Mouse (Mus musculus) urinary bladder, postnatal 4 days (tissue): ENCODE data around the gene Flt3.

Experiments
- DNase-seq, 2 experiments: peaks; one replicate each; pipeline ENCODE4 v3.0.0; 2021 to 2022; ENCODE audit warnings: low spot score in 2 of 2

Gene Flt3

DNA sequence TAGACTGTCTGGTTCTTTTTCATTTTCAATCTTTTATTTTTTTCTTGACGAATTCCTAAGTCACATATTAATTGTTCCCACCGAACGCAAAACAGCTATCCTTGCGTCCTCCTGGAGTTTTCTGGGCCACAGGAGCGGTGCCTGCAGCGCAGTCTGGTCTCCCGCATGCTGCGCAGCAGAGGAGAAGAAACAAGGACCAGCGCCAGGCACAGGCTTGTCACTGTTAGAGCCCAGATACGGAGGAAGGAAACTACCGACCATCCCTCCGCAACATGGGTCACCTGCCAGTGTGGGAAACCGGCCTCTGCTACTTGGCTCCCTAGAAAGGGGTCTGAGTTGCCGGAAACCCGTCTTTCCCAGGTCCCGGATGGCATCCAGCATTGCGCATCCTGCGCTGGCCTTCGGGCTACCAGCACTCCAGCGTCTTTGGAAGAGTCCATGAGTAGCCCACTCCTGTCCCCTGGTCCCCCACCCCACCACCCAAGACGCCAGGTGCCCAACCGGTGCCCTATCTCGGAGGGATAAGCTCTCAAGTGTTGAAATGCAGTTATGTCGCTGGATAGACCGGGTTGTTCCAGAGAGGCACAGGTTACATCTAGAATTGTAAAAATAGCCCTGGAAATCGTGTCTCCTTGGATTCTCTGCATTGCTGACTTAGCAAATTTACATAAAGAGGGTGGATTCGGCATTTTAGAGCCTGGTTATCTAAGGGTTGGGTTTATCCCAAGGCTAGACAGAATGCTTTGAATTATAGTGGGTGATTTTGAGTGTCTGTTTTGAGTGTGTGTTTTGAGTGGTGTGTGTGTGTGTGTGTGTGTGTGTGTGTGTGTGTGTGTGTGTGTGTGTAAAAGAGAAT lies 87.2 kb downstream of the Flt3 start:
- no peak for DNase-seq

GRCm38 (mm10) chr5:147309786-147310185 lies 90.5 kb downstream of the Flt3 start:
- no peak for DNase-seq

DNA sequence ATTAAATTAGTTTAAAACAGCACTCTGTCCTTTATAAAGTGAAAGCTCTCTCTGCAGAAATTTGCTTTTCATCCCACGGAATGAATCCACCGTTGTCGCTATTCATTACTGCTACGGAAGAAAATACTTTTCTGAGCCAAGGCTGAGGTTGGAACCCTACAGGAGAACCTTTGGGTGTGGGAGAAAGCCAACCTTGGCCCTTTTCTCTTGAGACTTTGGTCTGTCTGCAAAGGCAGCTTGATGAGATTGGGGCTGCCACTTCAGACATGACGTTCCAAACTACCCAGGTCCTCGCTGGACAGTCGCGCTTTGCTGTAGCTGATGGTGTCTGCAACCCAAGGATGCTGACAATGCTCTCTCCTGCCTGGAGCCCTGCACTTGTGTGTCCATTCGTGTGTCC lies 91.8 kb downstream of the Flt3 start:
- DNase-seq: no peak

GRCm38 (mm10) chr5:147307398-147307785 lies 92.9 kb downstream of the Flt3 start:
- DNase-seq: no peak

GRCm38 (mm10) chr5:147306638-147307397 lies 93.5 kb downstream of the Flt3 start, which contains the start of gene Cdx2:
TSS of gene Cdx2 (minus strand) at chr5:147307270.
- DNase-seq: no peak

DNA sequence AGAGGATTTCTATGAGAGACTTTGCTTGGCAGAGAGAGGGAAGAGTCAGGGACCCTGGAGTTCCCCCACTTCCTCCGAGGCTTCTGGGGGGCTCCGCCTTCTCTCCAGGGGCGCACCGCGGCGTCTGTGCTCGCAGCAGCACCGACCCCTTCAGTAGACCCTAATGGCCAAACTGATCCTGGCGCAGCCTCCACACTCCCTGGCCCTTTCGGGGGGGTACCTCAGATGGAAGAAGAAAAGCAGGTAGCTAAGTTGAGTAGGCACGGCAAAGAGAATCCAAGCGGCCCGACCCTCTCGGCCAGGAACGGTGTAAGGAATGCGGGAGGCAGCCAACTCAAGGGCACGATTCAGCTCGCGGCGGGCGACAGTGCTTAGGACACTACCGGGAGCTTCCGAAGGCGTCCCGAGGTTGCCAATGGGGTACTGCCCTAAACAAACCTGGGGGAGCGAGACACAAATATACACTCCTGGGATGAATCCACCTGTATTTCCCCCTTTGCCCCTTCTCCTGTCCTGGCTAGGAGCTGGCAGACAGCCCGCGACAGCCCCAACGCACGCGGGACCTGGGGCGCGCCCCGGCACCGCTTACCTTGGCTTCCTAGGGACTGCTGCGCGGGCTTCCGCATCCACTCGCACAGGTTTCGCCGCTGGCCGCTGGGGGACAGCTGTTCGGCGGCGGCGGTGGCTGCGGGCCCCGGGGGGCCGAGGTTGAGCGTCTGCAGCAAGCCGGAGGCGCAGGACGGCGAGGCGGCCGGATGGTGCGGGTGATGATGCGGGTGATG lies 94.2 kb downstream of the Flt3 start:
- DNase-seq: no peak

- no peak for DNase-seq
Observed at GRCm38 (mm10) chr5:147305166-147305565, 95.1 kb downstream of the Flt3 start.

- no peak for DNase-seq
Observed at GRCm38 (mm10) chr5:147304276-147305155, 95.8 kb downstream of the Flt3 start.

DNA sequence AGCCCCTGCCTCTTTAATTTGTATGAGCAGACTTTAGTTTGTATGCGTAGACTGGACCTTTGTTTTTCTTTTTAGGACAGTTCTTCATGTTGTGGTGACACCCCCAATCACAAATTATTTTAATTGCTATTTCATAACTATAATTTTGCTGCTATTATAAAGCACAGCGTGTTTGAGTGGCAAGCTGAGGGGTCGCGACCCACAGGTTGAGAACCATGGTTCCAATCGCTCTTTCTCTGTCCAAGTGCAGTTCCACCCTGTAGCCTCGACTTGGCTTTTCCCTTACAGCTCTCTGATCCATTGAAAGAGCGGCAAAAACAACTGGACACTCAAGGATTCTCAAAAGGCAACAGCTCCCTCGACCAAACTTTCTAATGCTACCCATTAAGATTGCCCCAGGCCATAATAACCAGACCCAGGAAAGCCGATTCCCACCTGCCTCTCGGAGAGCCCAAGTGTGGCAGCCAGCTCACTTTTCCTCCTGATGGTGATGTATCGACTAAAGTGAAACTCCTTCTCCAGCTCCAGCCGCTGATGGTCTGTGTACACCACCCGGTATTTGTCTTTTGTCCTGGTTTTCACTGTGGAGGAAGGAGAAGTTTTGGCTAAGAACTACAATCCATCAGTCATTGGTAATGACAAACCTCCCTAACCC lies 97.4 kb downstream of the Flt3 start:
- DNase-seq: no peak

- no peak for DNase-seq
Observed at GRCm38 (mm10) chr5:147302141-147302540, 98.1 kb downstream of the Flt3 start.

GRCm38 (mm10) chr5:147301781-147302070 lies 98.6 kb downstream of the Flt3 start:
- DNase-seq: no peak

- no peak for DNase-seq
Observed at GRCm38 (mm10) chr5:147300917-147301780, 99.1 kb downstream of the Flt3 start.

DNA sequence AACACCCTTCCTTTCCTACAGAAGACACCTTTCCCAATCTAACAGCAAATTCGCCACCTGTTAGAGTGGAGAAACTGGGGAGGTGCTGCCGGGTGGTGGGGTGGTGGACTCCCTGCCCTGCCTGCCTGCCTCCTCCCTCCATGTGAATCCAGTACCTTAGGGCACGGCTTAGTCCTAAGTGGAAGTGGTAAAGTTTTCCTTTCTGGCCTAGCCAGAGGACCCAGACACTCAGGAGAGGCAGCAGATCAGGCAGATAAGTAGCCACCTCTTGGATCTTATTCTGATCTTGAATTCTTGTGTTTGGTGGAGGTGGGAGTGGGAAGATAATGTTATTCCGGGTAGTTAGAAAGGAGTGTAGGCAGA lies 100.3 kb downstream of the Flt3 start:
- no peak for DNase-seq

DNA sequence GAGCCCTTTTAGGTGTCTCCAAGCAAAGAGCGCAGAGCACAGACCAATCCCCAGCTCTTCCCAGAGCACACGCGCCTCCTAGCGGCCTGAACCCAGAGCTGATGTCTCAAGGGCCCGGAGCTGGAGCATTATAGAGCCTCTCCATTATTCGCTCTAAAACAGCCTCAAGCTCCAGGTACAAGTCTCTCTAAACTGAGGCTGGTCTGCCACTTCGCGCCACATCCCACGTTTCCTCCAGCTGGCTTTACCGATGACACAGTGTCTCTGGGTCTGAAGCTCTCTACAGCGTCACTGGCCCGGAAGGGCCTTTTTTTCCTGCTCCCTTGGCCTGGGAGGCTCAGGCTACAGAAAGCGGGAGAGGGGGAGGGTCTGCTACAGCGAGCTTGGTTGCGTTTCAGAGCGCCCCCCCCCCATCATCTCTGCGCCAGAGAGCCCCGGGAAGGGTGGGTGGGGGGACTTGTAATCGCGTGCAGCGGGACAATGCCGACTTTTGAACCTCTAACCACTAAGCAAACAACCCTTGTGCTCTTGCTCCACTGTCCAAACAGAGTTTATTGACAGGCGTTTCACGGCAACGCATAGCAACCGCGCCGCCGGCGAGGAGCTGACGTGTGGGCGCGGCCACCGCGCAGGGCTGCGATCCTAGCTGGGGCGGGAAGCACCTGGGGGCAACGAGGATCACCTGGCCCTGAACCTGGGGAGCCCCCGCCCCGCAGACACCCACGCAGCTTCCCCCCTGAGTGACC lies 100.9 kb downstream of the Flt3 start:
- no peak for DNase-seq

- no peak for DNase-seq
Observed at GRCm38 (mm10) chr5:147297249-147297648, 103.0 kb downstream of the Flt3 start.

- no peak for DNase-seq
Observed at GRCm38 (mm10) chr5:147294121-147294520, 106.2 kb downstream of the Flt3 start.

- peak in 1 of 2 experiments; percentile 74 for DNase-seq
Observed at GRCm38 (mm10) chr5:147293127-147293910, 107.0 kb downstream of the Flt3 start.

- DNase-seq: no peak
Observed at GRCm38 (mm10) chr5:147292506-147293120, 107.7 kb downstream of the Flt3 start.
